Mouse (Mus musculus): ENCODE measurements around the gene Nelfcd. TPM values are rescaled to one million over a fixed set of nuclear protein-coding genes. Genes with fewer than 3 reads are reported as not detected.

The Nelfcd gene
- total RNA-seq, 2 experiments from 2014 or later: 50.3 to 51.2 TPM

DNA sequence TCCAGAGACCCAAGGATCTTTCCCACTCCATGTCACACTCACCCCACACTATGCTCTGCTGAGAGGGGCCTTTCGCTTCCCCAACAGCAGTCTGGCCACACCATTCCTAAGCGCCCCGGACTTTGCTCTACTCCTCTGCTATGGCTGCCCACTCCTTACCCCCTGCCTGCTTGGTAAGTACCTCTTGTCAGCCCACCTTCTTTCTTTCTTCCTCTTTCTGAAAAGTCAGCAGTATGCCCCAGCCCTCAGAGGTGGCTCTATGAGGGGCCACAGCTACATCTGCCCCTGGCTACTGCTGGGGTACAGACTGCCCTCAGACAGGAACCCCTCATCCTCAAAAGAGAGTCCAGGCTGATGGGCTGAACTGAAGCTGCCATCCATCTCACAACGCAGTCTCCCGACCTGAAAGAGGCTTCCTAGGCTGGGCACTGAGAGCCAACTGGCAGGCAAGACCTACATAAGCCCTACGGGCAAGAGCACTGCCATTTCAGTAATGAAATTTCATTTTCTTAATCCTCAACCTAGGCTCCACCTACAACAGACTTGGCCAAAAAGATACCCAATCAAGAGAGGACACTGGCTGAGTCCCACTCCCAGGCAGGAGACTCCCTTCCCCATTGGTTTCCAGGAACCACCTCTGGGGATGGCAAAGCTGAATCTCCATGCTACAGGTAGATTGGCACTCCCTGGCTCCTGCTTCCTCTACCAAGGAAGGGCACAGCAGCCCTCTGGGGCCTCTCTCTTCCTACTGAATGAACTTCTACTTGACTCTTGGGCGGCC, 21.5 kb downstream of the Nelfcd start:
- DNase-seq (ENCODE audit: low spot score in 2 of 2): no peak

GRCm38 (mm10) chr2:174437697-174437982, 22.0 kb downstream of the Nelfcd start:
- DNase-seq (ENCODE audit: low spot score in 2 of 2): no peak

DNA sequence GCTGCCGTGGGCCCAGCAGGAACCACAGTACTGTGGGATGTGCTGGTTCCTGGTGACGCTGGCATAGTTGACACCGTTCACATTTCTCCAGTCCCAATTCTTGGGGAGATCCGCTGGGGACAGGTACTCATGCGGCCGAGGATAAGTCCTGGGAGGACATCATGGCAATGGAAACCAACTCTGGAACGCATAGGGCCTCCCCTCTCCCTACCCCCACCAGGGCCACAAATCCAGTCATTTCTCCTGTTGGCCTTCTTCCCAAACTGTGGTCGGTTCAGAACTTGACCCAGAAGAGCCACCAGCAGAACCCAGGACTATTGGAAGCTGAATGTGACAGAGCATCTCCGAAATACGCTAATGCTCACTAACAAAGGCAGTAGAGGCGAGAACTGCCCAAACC, 22.6 kb downstream of the Nelfcd start:
- DNase-seq (ENCODE audit: low spot score in 2 of 2): no peak

GRCm38 (mm10) chr2:174438737-174439449, 23.3 kb downstream of the Nelfcd start, which contains the start of gene Ctsz:
Ctsz (minus strand) TSS chr2:174439039.
- DNase-seq (ENCODE audit: low spot score in 2 of 2): peak in 1 of 2 experiments; percentile 37

- DNase-seq (ENCODE audit: low spot score in 2 of 2): no peak
These were observed 23.8 kb downstream of the Nelfcd start for GRCm38 (mm10) chr2:174439450-174439838.

DNA sequence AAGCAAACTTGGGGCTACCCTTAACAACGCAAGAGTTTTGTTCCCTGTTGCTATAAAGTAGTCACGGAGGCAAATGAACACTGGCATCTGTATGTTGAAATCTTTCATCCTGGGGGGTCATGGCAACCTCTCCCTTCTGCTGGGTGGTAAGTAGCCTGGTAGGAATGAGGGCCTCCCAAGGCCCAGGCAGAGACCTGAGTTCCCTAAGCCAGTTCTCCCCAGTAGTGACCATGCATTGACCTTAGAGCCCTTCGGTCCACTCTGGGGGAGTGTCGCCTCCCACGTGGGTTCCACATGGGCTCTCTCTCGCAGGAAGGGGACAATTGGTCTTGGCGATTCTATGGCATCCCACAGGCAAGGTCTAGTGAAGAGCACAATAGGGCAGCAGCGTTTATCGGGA, 24.4 kb downstream of the Nelfcd start:
- no peak for DNase-seq (ENCODE audit: low spot score in 2 of 2)

- no peak for DNase-seq (ENCODE audit: low spot score in 2 of 2)
These were observed 26.3 kb downstream of the Nelfcd start for GRCm38 (mm10) chr2:174441898-174442297.

DNA sequence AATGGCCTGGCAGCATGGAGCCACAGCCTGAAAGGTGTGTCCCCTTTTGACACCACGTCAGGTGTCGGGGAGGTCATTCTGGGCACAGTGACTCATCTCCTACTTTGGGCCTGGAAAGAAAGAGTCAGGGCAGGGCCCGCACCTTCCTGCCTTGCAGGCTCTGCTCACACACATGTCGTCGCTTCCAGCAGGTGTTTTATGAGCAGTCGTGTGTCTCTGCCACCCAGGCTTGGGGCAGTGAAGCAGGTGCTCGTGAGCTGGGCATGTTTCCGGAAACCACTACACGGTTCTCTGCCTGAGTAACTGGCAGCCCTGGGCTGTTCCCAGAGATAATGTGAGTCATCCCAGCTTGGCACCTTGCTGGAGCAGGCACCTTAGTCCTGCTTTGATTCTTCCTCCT, 26.9 kb downstream of the Nelfcd start:
- no peak for DNase-seq (ENCODE audit: low spot score in 2 of 2)

- no peak for DNase-seq (ENCODE audit: low spot score in 2 of 2)
These were observed 27.4 kb downstream of the Nelfcd start for GRCm38 (mm10) chr2:174443046-174443445.

GRCm38 (mm10) chr2:174444359-174444758, 28.8 kb downstream of the Nelfcd start:
- DNase-seq (ENCODE audit: low spot score in 2 of 2): no peak

DNA sequence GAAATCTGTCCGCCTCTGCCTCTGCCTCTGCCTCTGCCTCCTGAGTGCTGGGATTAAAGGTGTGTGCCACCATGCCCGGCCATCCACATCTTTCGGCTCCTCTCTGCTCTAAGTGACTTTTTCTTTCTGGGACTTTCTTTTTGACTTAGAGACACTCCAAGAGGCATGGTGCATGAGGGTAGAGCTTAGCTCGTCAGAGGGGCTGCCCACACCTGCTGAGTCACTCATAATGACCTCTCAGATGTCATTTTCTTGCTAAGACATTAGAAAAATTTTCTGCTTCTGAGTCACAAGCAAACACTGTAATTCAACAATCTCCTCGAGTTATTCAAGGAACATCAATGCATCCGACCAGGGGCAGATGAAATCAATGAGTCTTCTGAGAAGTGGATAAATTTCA, 29.4 kb downstream of the Nelfcd start:
- DNase-seq (ENCODE audit: low spot score in 2 of 2): no peak

DNA sequence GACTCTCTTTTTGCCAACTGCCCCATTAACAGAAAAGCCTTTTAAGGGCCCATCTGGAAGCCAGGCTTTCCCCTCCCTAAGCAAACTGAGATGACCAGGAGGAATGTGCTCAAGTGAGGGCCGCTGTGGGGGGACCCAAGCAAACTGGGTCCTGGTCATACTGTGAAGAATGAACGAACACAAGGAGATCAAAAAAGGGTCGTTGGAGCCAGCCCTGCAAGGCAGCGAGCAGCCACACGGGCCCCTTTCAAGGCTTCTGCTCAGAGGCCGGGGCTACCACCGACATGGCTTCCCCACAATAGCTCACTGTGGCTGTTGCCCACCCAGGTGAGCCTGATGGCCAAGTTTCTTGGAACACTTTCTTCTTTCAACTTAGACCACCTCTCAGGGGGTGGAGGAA, 30.9 kb downstream of the Nelfcd start:
- DNase-seq (ENCODE audit: low spot score in 2 of 2): no peak

GRCm38 (mm10) chr2:174446905-174447304, 31.3 kb downstream of the Nelfcd start:
- no peak for DNase-seq (ENCODE audit: low spot score in 2 of 2)

DNA sequence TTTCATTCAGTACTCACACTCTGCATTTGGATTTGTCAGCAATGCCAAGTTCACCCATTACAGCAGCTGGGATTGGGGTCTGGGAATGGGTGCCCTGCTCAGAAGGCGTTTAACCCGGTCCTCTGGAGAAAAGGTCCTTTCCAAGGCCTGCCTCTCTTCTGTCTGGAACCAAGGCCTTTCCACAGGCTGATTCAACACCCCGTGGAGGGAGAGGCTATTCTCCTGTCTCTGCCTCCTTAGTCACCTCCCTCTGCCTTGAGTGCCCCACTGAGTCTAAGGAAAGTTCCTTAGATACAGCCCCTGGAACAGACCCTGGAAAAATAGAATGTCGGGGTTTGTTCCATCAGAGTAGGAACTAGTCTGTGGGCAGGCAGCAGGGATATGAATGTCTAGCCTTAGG, 32.8 kb downstream of the Nelfcd start:
- no peak for DNase-seq (ENCODE audit: low spot score in 2 of 2)

DNA sequence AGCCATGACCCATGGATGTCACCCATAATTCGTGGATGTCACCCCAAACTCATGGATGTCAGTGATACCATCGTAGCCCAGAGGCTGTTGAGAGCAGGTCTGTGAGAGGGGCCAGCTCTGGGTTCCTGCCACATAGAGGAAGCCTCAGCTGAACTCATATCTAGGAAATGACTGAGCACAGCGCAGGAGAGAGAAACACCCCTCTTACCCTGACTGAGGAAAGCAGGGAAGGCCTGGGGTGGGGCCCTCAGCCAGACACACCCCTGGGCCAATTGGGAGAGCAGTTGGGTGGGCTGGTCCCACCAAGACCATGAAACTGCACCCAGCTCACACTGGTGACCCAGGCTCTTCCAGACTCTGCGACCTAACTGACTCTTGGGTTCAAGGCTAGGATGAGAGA, 34.7 kb downstream of the Nelfcd start, which contains the start of gene Tubb1:
Tubb1 (plus strand) TSS at position 343 of the 400 bp plus-strand sequence.
- no peak for DNase-seq (ENCODE audit: low spot score in 2 of 2)

DNA sequence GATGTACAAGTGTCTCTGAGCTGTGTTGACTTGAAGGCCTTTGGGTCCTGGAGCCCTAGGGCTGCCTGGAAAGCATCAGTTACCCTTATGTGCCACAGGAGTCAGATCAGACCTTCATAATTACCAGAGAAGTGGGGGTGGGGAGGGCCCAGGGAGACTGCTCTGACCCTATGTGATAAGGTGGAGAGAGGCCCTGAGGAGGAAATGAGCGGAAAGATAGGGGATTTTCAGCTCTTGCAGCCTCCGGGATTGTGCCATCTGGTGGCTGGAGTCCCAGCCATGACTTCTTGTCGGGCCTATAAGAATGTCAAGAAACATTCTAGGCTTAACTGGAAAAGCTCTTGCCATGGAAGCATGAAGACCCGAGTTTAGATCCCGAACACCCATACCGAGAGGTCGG, 38.1 kb downstream of the Nelfcd start:
- no peak for DNase-seq (ENCODE audit: low spot score in 2 of 2)

- no peak for DNase-seq (ENCODE audit: low spot score in 2 of 2)
These were observed 43.8 kb downstream of the Nelfcd start for GRCm38 (mm10) chr2:174459365-174459764.

GRCm38 (mm10) chr2:174463370-174463769, 47.8 kb downstream of the Nelfcd start:
- DNase-seq (ENCODE audit: low spot score in 2 of 2): peak in 1 of 2 experiments; percentile 12

DNA sequence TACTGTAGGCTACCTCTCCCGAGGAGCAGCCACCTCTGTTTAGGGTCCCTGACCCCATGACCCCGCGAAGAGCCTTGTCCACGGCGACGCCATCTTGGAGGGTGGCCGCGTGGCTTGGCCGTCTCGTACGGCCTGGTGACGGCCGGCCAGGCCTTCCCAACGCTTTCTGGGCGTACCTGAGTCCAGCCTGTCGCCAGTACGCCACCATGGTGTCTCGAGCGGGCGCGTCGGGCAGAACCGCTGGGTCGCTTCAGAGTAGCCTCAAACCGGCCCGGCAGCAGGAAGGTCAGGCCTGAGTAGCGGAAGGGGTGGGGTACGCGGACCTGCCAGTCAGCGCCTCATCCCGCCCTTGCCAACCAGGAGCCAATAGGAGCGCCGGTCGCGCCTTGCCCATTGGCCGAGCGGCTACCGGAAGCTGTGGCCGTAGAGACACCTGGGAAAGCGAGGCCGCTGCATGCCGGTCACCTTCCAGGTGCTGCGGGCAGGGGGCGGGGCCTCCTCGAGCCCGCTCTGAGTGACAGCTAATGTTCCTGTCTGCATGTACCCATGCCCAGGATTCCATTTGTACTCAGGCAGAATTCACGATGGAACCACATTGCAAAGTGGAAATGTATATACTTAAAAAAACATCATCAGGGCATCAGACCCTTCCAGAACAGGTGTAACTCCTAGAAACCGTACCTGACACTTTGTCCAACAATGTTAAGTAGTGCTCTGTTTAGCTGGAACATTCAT, 48.4 kb downstream of the Nelfcd start, which contains the start of gene Atp5e:
Atp5e (minus strand) TSS at position 317 of the 735 bp plus-strand sequence.
- DNase-seq (ENCODE audit: low spot score in 2 of 2): peak; percentile 97 to 98

GRCm38 (mm10) chr2:174470333-174470732, 54.7 kb downstream of the Nelfcd start:
- DNase-seq (ENCODE audit: low spot score in 2 of 2): no peak

DNA sequence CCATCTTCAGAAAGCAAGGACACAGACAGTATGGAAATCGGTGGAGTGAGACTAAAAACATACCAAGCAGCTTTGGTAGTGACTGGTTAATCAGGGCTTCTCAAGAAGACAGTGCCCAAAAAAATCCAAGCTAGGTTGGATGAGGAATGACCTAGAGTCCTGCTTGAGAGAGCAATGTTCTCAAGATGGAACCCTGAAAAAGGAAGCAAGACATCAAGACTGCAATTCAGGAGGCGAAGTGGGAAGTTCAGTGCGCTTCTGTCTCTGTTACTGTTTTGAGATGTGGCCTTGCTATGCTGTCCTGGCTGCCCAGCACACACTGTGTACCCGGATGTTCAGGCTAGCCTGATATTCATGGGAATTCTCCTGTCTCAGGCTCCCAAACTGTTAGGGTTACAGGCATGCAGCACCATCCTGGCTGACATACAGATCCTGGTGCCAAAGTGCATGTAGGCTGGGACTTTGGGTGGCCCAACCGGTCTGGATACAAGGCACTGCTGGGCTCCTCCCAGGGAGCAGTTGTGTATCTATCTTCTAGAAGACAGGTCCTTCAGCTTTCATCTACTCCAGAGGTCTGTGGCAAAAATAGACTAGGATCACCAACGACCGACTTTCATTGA, 55.3 kb downstream of the Nelfcd start:
- DNase-seq (ENCODE audit: low spot score in 2 of 2): no peak

All from layer of hippocampus, adult 18-20 months (tissue).